Mouse (Mus musculus) kidney, adult 2 months (tissue): Measurements from ENCODE around the gene Pcgf2. TPM values are rescaled to one million over a fixed set of nuclear protein-coding genes. Genes with fewer than 3 reads are reported as not detected.
"Not testable (repeated sequence)": the region's sequence is repeated elsewhere in the genome, so short reads cannot be mapped to it uniquely, and the experiment has no call there.

Experiments
- DNase-seq: peaks from one replicate; pipeline ENCODE4 v3.0.0; 2021
- H3K27ac ChIP-seq: fragments of 200-500 bp; 2 replicates; pipeline ENCODE4 v1.5.1; 2012; ENCODE audit warnings: low read depth, low read length, control low read depth, inconsistent platforms; ENCODE audit not compliant: insufficient read depth
- H3K27me3 ChIP-seq: fragments of 200-500 bp; replicated peaks from 2 replicates; pipeline ENCODE4 v1.6.1; 2012; ENCODE audit warnings: mild to moderate bottlenecking, moderate library complexity, low read length, inconsistent platforms; ENCODE audit not compliant: control insufficient read depth, insufficient read depth
- H3K36me3 ChIP-seq: fragments of 200-500 bp; 2 replicates; pipeline ENCODE4 v1.6.1; 2012; ENCODE audit warnings: mild to moderate bottlenecking, moderate library complexity, low read length, inconsistent platforms; ENCODE audit not compliant: control insufficient read depth, insufficient read depth
- H3K4me1 ChIP-seq: fragments of 200-500 bp; 2 replicates; pipeline ENCODE4 v1.6.1; 2011; ENCODE audit warnings: low read length; ENCODE audit not compliant: control insufficient read depth, insufficient read depth
- H3K4me3 ChIP-seq: fragments of 200-500 bp; 2 replicates; pipeline ENCODE4 v1.5.1; 2011; ENCODE audit warnings: mild to moderate bottlenecking, low read depth, low read length, control low read depth; ENCODE audit not compliant: insufficient read depth
- CTCF ChIP-seq: fragments of 200-500 bp; conservative IDR thresholded peaks from 2 replicates; pipeline ENCODE4 v1.5.1; 2011; ENCODE audit warnings: low read depth, mild to moderate bottlenecking, control low read depth, low read length, moderate library complexity, mixed read lengths; ENCODE audit not compliant: insufficient read depth, insufficient read length
- POLR2A ChIP-seq: fragments of 200-500 bp; IDR thresholded peaks from one replicate; pipeline ENCODE4 v1.6.1; 2011; ENCODE audit warnings: low read depth, low read length, control low read depth
- WGBS: fragments of 180-500 bp; shearing (Covaris S2); methylation state at CpG from one replicate; pipeline ENCODE4 v1.1.7; 2018; 5-methylcytosine and 5-hydroxymethylcytosine counted together
- polyA plus RNA-seq: library from polyadenylated mRNA; depleted of rRNA; stranded (reverse); fragments of >200 nt; gene quantifications from 2 replicates; pipeline ENCODE4 v1.2.3, GENCODE M21; 2012

The Pcgf2 gene
- polyA plus RNA-seq, 1 experiment: 53.9 TPM

- H3K4me1 ChIP-seq: peaks cover 13% of the 10 kb centered on the region
- no peak overlapping the region for H3K4me3 ChIP-seq
- no peaks in the 10 kb centered on the region for H3K36me3 ChIP-seq
- DNase-seq: peak; percentile 30
- WGBS: 60% methylated on average over 3 of the region's 6 CpGs
- no peak overlapping the region for H3K27ac ChIP-seq
- TF ChIP-seq CTCF (no peak), POLR2A (no peak)
- no peaks in the 10 kb centered on the region for H3K27me3 ChIP-seq
Observed at GRCm38 (mm10) chr11:97657184-97657945, 42.9 kb downstream of the Pcgf2 start.

- TF ChIP-seq POLR2A (no peak), CTCF (no peak)
- DNase-seq: no peak
- H3K4me1 ChIP-seq: peaks cover 13% of the 10 kb centered on the region
- H3K36me3 ChIP-seq: no peaks in the 10 kb centered on the region
- 84% methylated on average over 14 of the region's 14 CpGs for whole genome bisulfite sequencing
- no peak overlapping the region for H3K27ac ChIP-seq
- H3K27me3 ChIP-seq: no peaks in the 10 kb centered on the region
- no peak overlapping the region for H3K4me3 ChIP-seq
Observed at GRCm38 (mm10) chr11:97656269-97656971, 43.9 kb downstream of the Pcgf2 start.

- H3K27ac ChIP-seq: no peak overlapping the region
- peaks cover 7% of the 10 kb centered on the region for H3K4me1 ChIP-seq
- no peaks in the 10 kb centered on the region for H3K27me3 ChIP-seq
- no peaks in the 10 kb centered on the region for H3K36me3 ChIP-seq
- no peak for DNase-seq
- H3K4me3 ChIP-seq: no peak overlapping the region
- WGBS: 93% methylated on average over 2 of the region's 2 CpGs
- no peak for TF ChIP-seq POLR2A
- no peak for TF ChIP-seq CTCF
Observed at GRCm38 (mm10) chr11:97654210-97654609, 46.1 kb downstream of the Pcgf2 start.

- 89% methylated on average over 11 of the region's 11 CpGs for WGBS
- not testable (repeated sequence) for H3K36me3 ChIP-seq, H3K27me3 ChIP-seq
Observed at GRCm38 (mm10) chr11:97653376-97653775, 46.9 kb downstream of the Pcgf2 start.

GRCm38 (mm10) chr11:97650341-97650740 is 50.0 kb downstream of the Pcgf2 start:
- Histone ChIP-seq H3K27me3 (no peaks in the 10 kb centered on the region), H3K27ac (no peak overlapping the region), H3K36me3 (no peaks in the 10 kb centered on the region), H3K4me1 (no peaks in the 10 kb centered on the region), H3K4me3 (no peak overlapping the region)
- WGBS: 43% methylated on average over 5 of the region's 5 CpGs
- DNase-seq: no peak
- no peak for TF ChIP-seq POLR2A
- TF ChIP-seq CTCF: no peak

More at GRCm38 (mm10) chr11:97653376-97653775, 46.9 kb downstream of the Pcgf2 start:
- not testable (repeated sequence) for H3K4me1 ChIP-seq, H3K27ac ChIP-seq, H3K4me3 ChIP-seq
- peak; percentile 18 for DNase-seq

GRCm38 (mm10) chr11:97648541-97648940 is 51.8 kb downstream of the Pcgf2 start:
- H3K4me1 ChIP-seq, H3K27ac ChIP-seq, H3K27me3 ChIP-seq, H3K36me3 ChIP-seq, H3K4me3 ChIP-seq, DNase-seq: not testable (repeated sequence)
- 81% methylated on average over 4 of the region's 4 CpGs for whole genome bisulfite sequencing

- Histone ChIP-seq H3K27me3 (no peaks in the 10 kb centered on the region), H3K4me1 (no peaks in the 10 kb centered on the region), H3K36me3 (no peaks in the 10 kb centered on the region), H3K4me3 (no peak overlapping the region), H3K27ac (no peak overlapping the region)
- DNase-seq: peak; percentile 85
- TF ChIP-seq CTCF (peak; percentile 89), POLR2A (no peak)
- 3% methylated on average over 6 of the region's 6 CpGs for WGBS
Observed at GRCm38 (mm10) chr11:97644834-97645233, 55.5 kb downstream of the Pcgf2 start.
